Mouse (Mus musculus) kidney, embryonic 14.5 days (tissue): Measurements from ENCODE around the gene Hoxd4. TPM values are rescaled to one million over a fixed set of nuclear protein-coding genes. Genes with fewer than 3 reads are reported as not detected.

Source experiments
- ATAC-seq: fragments of 200-750 bp; cut with Nextera tagmentation; 2 replicates; pipeline ENCODE4 v1.8.0; 2017; ENCODE audit warnings: moderate number of reproducible peaks, mild to moderate bottlenecking, moderate TSS enrichment, moderate library complexity; ENCODE audit not compliant: low FRiP score, low TSS enrichment
- H3K27ac ChIP-seq: fragments of 300-500 bp; sonication (generic); 2 replicates; pipeline ENCODE4 v1.5.1; 2014; ENCODE audit warnings: low read depth, mild to moderate bottlenecking, low read length, moderate library complexity, mixed read lengths
- H3K27me3 ChIP-seq: fragments of 300-500 bp; sonication (generic); 2 replicates; pipeline ENCODE4 v1.6.1; 2014; ENCODE audit warnings: mild to moderate bottlenecking, low read length; ENCODE audit not compliant: control insufficient read depth, insufficient read depth
- H3K36me3 ChIP-seq: fragments of 300-500 bp; sonication (generic); 2 replicates; pipeline ENCODE4 v1.6.1; 2014; ENCODE audit warnings: low read length, mixed read lengths; ENCODE audit not compliant: control insufficient read depth, insufficient read depth
- H3K4me1 ChIP-seq: fragments of 300-500 bp; sonication (generic); 2 replicates; pipeline ENCODE4 v1.6.1; 2014; ENCODE audit warnings: low read length, mixed read lengths; ENCODE audit not compliant: control insufficient read depth, insufficient read depth
- H3K4me2 ChIP-seq: fragments of 300-500 bp; sonication (generic); replicated peaks from 2 replicates; pipeline ENCODE4 v1.6.1; 2014; ENCODE audit warnings: low read depth, mild to moderate bottlenecking, low read length
- H3K4me3 ChIP-seq: fragments of 300-500 bp; sonication (generic); 2 replicates; pipeline ENCODE4 v1.5.1; 2014; ENCODE audit warnings: mild to moderate bottlenecking, low read length
- H3K9ac ChIP-seq: fragments of 300-500 bp; sonication (generic); 2 replicates; pipeline ENCODE4 v1.6.1; 2014; ENCODE audit warnings: low read depth, mild to moderate bottlenecking, low read length, moderate library complexity
- H3K9me3 ChIP-seq: fragments of 300-500 bp; sonication (generic); 2 replicates; pipeline ENCODE4 v1.6.1; 2016; ENCODE audit warnings: low read length; ENCODE audit not compliant: control insufficient read depth
- WGBS: fragments of 180-500 bp; shearing (Covaris S2); extraction: QIAGEN DNeasy Blood & Tissue Kit; methylation state at CpG from one replicate; pipeline ENCODE4 v1.1.7; 2014; 5-methylcytosine and 5-hydroxymethylcytosine counted together
- polyA plus RNA-seq: library from polyadenylated mRNA; unstranded; fragments of >200 nt; fragmentation: Nextera tagmentation; extraction: Ambion mirVana; gene quantifications from 2 replicates; pipeline ENCODE4 v1.2.1, GENCODE M21; 2014

Hoxd4 gene
- polyA plus RNA-seq, 1 experiment from 2014 or later = 6.3 TPM

DNA sequence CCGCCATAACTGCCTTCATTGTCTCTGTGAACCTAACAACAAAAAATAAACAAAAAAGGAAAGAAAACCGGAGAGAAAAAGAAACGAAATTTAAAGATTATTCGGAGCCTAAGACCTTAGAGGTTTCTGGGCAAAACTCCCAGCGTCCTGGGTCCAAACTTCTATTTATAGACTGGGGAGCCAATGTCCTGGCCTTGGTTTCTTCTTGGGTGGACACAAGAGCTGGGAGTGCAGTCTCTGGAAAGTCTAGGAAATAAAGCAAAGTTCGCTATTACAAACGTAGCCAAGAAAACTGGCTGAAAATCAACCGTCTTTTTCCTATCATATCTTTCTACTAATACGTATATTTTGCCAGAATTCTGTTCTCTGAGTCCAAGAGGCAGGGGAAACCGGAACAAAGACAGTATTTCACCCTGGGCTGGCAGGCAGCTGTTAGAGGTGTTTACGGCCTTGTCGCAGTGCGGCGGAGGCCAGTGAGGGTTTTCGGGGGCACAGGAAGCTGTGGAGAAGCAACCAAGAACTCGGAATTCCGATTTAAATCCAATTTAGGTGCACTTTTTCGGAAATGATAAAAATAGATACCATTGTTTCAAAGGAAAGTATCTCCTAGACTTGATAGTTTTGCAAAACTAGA is 2.5 kb downstream of the Hoxd4 start:
- Histone ChIP-seq H3K36me3 (no peaks in the 10 kb centered on the region), H3K27ac (peak overlapping the region; percentile 89), H3K27me3 (no peaks in the 10 kb centered on the region), H3K4me1 (peaks cover 36% of the 10 kb centered on the region), H3K9ac (peak overlapping the region; percentile 93), H3K4me2 (peak overlapping the region; percentile 69), H3K4me3 (peak overlapping the region; percentile 66), H3K9me3 (no peaks in the 10 kb centered on the region)
- ATAC-seq = no peak
- WGBS = 2% methylated on average over 18 of the region's 18 CpGs

DNA sequence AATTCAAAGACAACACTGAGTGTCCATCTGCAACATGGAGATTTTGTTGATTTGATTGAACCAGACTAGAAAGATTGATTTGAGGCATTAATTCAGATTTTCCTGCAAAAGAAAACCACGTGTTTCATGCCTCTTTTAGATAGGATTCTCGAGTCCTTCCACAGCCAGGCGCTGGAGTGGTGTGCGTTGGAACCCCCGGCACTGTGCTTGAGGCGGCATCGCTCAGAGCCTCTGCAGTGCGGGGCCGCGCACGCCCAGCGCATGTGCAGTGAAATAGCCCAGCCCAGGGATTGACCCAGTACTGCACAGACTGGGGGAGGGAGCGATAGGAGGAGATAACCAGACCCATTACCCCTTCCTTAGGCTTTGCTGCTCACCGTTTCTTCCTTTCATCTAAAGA is 3.2 kb downstream of the Hoxd4 start:
- H3K9ac ChIP-seq = peak overlapping the region; percentile 93
- peak; percentile 74 for ATAC-seq
- no peaks in the 10 kb centered on the region for H3K9me3 ChIP-seq
- 2% methylated on average over 14 of the region's 14 CpGs for WGBS
- H3K4me1 ChIP-seq = peaks cover 36% of the 10 kb centered on the region
- H3K4me3 ChIP-seq = peak overlapping the region; percentile 66
- H3K27me3 ChIP-seq = no peaks in the 10 kb centered on the region
- H3K4me2 ChIP-seq = peak overlapping the region; percentile 69
- H3K36me3 ChIP-seq = no peaks in the 10 kb centered on the region
- peak overlapping the region; percentile 89 for H3K27ac ChIP-seq

DNA sequence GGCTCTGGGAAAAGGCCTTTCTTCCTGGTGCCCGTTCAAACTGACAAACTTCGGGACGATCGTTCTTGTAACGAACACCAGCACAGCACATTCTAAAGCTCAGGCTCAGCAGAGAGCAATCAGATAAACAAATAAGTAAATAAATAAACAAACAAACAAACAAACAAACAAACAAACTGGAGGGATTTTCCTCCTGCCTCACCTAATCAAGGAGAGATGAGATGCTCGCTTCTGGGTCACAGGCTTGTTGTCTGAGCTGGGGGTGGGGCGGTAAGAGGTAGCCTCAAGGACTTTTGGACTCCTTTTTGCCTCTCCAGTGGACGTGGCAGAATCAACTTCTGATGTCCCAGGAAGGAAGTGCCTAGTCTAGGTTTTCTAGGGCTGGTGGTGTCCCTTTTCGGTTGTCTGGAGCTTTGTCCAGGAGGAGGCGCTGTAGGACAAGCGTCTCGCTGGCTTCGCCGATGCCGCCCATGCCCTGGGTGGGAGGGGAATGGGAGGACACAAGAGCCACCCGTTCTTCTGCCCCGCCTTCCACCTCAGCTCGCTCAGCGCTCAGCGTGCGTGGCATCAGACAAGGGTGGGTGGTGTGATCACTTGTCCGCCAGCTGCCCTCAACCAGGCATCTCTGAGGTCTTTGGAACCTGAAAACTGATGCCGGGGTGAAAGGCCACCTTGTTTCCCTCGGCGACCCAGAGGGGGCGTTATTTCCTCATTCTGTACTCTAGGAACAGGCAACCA is 3.9 kb downstream of the Hoxd4 start:
- WGBS = 2% methylated on average over 26 of the region's 26 CpGs
- Histone ChIP-seq H3K4me3 (peak overlapping the region; percentile 66), H3K27me3 (no peaks in the 10 kb centered on the region), H3K36me3 (no peaks in the 10 kb centered on the region), H3K27ac (peak overlapping the region; percentile 89; the same call in 1 of the 2 replicates), H3K9me3 (no peaks in the 10 kb centered on the region), H3K9ac (peak overlapping the region; percentile 93; the same call in 1 of the 2 replicates), H3K4me1 (peaks cover 39% of the 10 kb centered on the region), H3K4me2 (peak overlapping the region; percentile 69)
- peak; percentile 63 for ATAC-seq

DNA sequence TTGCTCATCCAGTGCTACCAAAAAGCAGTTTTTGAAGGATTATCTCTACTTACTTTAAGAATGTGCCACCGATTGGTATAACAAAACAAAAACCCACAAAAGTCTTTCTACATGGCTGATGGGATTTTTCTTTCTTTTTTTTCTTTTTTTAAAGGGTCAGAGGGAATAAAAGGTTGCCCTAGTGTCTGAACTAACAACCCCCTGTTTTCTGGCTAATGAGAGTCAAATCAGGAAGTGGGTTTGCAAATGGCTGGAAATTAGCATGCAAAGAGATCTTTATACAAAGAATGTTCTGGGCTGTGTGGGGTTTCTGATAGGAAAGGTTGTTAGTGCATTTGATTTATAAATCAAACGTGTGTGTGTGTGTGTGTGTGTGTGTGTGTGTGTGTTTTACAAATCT is 8.7 kb downstream of the Hoxd4 start:
- Histone ChIP-seq H3K4me1 (peaks cover 74% of the 10 kb centered on the region), H3K9me3 (no peaks in the 10 kb centered on the region), H3K9ac (no peak overlapping the region), H3K4me2 (no peak overlapping the region), H3K27ac (no peak overlapping the region), H3K4me3 (no peak overlapping the region), H3K36me3 (no peaks in the 10 kb centered on the region; the same call in 1 of the 2 replicates), H3K27me3 (no peaks in the 10 kb centered on the region)
- 17% methylated on average over 2 of the region's 2 CpGs for WGBS
- no peak for ATAC-seq

DNA sequence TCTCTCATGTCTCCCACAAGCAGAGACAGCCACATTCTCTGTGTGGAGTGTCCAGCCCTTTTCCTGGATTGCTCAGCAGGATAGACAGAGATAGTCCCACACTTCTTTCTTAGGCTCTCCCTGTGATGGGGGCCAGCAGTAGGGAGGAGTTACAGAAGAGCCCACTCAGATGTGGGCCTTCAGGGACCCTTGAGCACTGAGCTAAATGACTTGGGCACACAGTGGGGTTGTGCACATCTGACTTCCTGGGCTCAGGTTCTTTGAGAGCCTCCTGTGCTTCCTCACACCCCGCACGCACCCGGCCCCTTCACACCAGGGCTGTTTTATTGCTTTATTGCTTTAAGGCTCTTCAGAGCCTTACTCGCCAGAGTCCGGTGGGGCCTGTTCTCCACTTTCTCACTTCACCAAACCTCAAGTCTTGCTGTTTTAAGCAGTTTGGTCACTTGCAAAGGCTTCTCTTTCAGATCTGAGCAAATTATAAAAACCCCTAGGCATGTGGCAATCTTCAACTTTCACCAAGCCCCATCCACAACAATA is 9.3 kb downstream of the Hoxd4 start:
- peaks cover 77% of the 10 kb centered on the region for H3K4me1 ChIP-seq
- no peaks in the 10 kb centered on the region for H3K9me3 ChIP-seq
- H3K36me3 ChIP-seq = peaks cover 4% of the 10 kb centered on the region; the same call in 1 of the 2 replicates
- WGBS = 18% methylated on average over 5 of the region's 5 CpGs
- peak overlapping the region; percentile 73 for H3K27ac ChIP-seq
- H3K4me3 ChIP-seq = peak overlapping the region; percentile 27; the same call in 1 of the 2 replicates
- no peak for ATAC-seq
- H3K9ac ChIP-seq = peak overlapping the region; percentile 42
- H3K4me2 ChIP-seq = peak overlapping the region; percentile 68
- H3K27me3 ChIP-seq = no peaks in the 10 kb centered on the region

DNA sequence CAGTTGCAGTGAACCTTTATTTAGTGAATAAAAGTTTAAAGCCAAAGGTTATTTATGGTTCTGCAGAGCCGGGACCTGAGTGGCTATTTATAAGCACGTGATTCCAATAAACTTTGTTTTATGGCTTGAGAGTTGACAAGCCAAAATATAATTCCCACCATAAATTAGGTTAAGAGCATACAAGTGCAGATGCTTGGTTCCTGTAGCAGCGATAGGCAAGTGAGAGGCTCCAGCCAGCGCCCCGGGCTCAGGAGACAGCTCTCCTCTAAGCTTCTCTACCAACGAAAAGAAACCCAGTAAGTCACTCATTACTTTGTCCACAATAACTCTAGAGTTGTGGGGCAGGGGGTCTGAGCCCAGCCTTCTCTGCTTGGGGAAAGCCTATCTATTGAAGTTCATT is 10.2 kb downstream of the Hoxd4 start:
- Histone ChIP-seq H3K4me1 (peaks cover 77% of the 10 kb centered on the region), H3K4me3 (peak overlapping the region; percentile 27; the same call in 1 of the 2 replicates), H3K9me3 (no peaks in the 10 kb centered on the region), H3K4me2 (peak overlapping the region; percentile 68), H3K36me3 (peaks cover 6% of the 10 kb centered on the region; the same call in 1 of the 2 replicates), H3K27me3 (no peaks in the 10 kb centered on the region), H3K9ac (peak overlapping the region; percentile 50; the same call in 1 of the 2 replicates), H3K27ac (peak overlapping the region; percentile 73)
- WGBS = 4% methylated on average over 6 of the region's 6 CpGs
- ATAC-seq = peak; percentile 40

DNA sequence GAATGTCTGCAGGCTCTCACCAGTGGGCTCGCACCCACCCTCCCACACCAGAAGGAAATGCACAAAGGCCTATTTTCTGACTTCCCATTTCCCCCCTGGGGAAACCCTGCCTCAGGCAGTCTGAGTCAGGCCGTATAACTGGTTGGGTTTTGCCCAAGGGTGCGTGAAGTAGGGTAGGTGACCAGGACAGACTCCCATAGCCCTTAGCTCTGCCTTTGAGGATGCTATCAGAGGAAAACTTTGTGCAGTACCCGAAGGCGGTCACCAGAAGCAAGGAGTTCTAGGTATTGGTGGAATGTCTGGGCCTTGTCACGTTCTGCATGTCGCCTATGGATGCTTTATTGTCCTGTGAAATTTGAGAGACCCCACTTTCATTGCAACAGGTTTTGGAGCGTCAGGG is 11.2 kb downstream of the Hoxd4 start:
- 29% methylated on average over 8 of the region's 8 CpGs for WGBS
- no peaks in the 10 kb centered on the region for H3K27me3 ChIP-seq
- peaks cover 9% of the 10 kb centered on the region; the same call in 1 of the 2 replicates for H3K36me3 ChIP-seq
- H3K9ac ChIP-seq = peak overlapping the region; percentile 50; the same call in 1 of the 2 replicates
- H3K4me3 ChIP-seq = peak overlapping the region; percentile 27
- H3K4me1 ChIP-seq = peaks cover 83% of the 10 kb centered on the region
- H3K4me2 ChIP-seq = peak overlapping the region; percentile 68
- ATAC-seq = no peak
- H3K27ac ChIP-seq = peak overlapping the region; percentile 77
- no peaks in the 10 kb centered on the region for H3K9me3 ChIP-seq

DNA sequence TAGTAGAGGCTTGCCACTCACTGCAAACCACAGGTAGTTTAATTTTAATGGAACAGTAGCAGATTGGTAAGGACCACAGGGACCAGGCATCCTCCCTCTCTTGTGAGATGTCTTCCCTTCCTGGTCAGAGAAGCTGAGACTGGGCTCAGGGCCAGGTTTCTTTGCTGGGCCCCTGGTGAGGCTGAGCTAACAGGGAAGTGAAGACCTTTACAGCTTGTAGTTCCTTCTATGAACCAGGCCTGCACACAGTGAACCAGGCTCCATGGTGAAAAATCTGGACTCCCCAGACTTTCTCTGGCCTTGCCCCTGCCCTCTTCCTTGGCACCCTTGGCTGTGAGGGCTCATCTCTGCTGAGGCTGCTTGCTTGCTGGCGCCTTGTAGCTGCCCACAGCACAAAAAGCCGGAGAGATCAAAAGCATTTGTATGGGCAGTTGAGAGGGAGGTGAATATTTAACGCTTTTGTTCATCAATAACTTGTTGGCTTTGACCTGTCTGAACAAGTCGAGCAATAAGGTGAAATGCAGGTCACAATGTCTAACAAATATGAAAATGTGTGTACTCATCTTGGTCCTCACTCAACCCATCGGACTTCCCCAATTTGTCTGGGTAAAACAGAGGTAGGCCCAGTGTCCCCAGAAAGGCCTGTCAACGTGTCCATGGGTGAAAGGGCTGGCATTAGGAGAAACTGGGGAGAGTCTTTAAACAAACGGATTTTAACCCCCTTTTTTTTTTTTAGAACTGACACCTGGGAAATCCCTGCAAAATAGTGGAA is 12.7 kb downstream of the Hoxd4 start:
- Histone ChIP-seq H3K9ac (peak overlapping the region; percentile 50), H3K4me3 (peak overlapping the region; percentile 27), H3K36me3 (peaks cover 19% of the 10 kb centered on the region), H3K4me1 (peaks cover 88% of the 10 kb centered on the region), H3K27ac (peak overlapping the region; percentile 80), H3K4me2 (peak overlapping the region; percentile 68), H3K9me3 (no peaks in the 10 kb centered on the region), H3K27me3 (no peaks in the 10 kb centered on the region)
- no peak for ATAC-seq
- 36% methylated on average over 7 of the region's 7 CpGs for WGBS
